Mouse (Mus musculus): ENCODE measurements around the gene Nrcam. TPM values are rescaled to one million over a fixed set of nuclear protein-coding genes. Genes with fewer than 3 reads are reported as not detected.
A peak's percentile ranks its signal among the peaks of the same experiment; 100 is the strongest.
"Not testable (repeated sequence)": the region's sequence is repeated elsewhere in the genome, so short reads cannot be mapped to it uniquely, and the experiment has no call there.

Gene Nrcam
- total RNA-seq (2021): 100 to 1,000 TPM; 509 to 516 TPM

DNA sequence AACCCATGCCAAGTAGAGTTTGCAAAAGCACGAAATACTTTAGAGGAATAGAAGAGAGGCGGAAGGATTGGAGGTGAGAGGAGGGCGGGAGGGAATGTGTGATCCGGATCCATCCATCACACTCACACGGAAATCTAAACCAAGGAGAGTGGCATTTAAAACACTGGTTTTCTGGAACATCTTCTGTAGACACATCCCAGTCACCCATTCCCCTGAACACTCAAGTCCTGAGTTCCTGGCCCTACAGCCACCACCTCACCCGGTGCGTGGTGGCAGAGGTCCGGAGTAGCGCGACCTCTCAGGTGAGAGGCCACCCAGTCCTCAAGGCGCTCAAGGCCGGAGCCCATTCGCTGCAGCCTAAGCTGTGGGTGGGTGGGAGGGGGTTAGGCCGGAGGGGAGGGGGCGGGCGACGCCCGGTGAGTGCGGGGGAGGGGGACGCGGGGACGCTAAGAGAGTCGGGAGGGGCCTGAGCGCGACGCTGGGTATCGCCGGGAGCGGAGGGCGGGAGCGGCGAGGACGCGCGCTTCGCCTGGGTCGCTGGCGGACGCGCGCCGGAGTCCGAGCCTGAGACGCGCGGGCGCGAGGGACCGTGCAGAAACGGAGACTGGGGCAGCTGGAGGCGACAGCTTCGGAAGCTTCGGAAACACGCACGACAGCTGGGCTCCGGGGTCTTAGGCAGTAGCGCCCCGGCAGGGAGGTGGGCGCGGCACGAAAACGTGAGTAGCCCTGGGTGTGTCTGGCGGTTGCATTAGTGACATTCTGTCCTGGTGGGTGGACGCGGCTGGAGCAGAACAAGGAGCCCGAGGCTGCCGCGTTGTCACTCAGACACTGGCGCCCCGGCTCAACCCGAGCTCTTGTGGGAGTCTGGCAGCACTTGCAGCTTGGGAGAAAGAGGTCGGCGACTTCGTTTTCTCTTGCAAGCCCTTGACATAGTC lies at the start of gene Nrcam:
Gene Nrcam (plus strand): TSS at position 505 of the 935 bp plus-strand sequence.
- intact Hi-C loops (cut with DNase I): loop anchor here (5.0 kb wide), 1 partner anchor 109 kb away; no protein-coding TSS in a partner anchor
- peak; percentile 81 to 83 for DNase-seq (ENCODE audit: low spot score in 2 of 2)

DNA sequence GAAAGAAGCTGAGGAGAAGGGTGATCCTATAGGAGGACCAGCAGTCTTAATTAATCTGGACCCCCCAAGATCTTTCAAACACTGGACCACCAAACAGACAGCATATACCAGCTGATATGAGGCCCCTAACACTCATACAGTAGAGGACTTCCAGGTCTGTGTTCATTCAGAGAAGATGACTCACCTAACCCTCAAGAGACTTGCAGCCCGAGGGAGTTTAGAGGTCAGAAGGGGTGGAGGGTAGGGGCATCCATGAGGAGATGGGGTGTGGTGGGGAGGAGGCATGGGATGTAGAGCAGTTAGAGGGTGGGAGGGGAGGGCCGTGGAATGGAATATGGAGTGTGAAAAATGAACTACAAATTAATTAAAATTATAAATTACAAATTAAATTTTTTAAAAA lies 48.5 kb upstream of the Nrcam start:
- DNase-seq (ENCODE audit: low spot score in 2 of 2); intact Hi-C loops (cut with DNase I): not testable (repeated sequence)

GRCm38 (mm10) chr12:44281534-44281933 lies 47.2 kb upstream of the Nrcam start:
- DNase-seq (ENCODE audit: low spot score in 2 of 2): no peak
- intact Hi-C loops (cut with DNase I): no loop called here

DNA sequence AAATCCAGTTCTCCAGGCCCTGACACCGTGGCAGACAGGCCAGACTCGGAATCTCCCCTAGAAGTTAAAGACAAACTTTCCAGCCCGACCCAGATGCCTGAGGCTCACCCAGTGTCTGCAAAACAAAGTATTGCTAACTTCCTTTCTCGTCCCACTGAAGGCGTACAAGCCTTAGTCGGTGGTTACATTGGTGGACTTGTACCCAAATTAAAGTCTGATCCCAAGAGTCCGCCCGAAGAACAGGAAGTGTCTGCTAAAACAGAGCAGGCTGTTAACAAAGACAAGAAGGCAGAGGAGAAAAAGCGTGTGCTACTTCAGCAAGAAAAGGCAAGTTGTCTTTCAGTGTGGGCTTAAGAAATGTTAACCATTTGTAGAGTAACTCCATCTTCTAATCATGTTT lies 45.3 kb upstream of the Nrcam start:
- DNase-seq (ENCODE audit: low spot score in 2 of 2): no peak
- intact Hi-C loops (cut with DNase I): no loop called here

DNA sequence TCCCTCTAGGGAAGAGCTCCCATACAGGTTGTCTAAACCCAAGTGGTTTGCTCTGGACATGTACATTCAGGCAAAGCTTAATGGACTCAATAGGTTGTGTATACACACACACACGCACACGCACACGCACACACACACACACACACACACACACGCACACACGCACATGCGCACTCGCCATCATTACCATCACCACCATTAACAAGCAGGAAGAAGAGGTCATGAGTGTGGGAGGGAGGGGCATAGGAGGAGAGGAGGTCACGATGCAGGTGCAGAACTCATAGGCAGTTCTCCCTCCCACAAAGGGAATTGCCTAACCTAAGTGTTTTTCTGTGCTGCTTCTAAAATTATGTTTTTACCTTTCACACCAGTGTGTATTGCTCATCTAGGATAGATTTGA lies 41.7 kb upstream of the Nrcam start:
- DNase-seq (ENCODE audit: low spot score in 2 of 2): no peak
- intact Hi-C loops (cut with DNase I): no loop called here

GRCm38 (mm10) chr12:44292281-44292680 lies 36.4 kb upstream of the Nrcam start:
- intact Hi-C loops (cut with DNase I): no loop called here
- DNase-seq (ENCODE audit: low spot score in 2 of 2): peak; percentile 41 to 42

- no peak for DNase-seq (ENCODE audit: low spot score in 2 of 2)
- intact Hi-C loops (cut with DNase I): no loop called here
Measured at GRCm38 (mm10) chr12:44300793-44301192, 27.9 kb upstream of the Nrcam start.

- no peak for DNase-seq (ENCODE audit: low spot score in 2 of 2)
- intact Hi-C loops (cut with DNase I): no loop called here
Measured at GRCm38 (mm10) chr12:44304012-44304411, 24.7 kb upstream of the Nrcam start.

GRCm38 (mm10) chr12:44304869-44305268 lies 23.8 kb upstream of the Nrcam start:
- DNase-seq (ENCODE audit: low spot score in 2 of 2): no peak
- intact Hi-C loops (cut with DNase I): no loop called here

DNA sequence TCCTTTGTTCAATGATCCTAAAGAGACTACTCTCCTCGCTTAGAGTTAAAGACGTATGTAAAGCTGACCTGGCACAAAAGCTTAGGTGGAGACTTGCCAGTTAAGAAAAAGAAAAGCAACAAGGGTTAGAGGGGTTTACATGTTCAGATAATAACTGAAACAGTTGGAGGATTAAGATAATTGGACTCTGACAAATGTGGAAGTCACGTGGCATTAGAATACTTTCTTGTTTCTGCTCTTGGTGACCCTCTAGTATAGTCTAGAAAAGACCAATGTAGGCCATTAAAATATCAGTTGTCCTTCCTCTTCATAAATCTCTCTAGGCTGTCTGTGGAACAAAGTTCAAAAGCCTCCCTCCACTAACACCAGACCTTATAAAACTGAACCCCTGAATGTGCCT lies 20.5 kb upstream of the Nrcam start:
- intact Hi-C loops (cut with DNase I): no loop called here
- DNase-seq (ENCODE audit: low spot score in 2 of 2): no peak

DNA sequence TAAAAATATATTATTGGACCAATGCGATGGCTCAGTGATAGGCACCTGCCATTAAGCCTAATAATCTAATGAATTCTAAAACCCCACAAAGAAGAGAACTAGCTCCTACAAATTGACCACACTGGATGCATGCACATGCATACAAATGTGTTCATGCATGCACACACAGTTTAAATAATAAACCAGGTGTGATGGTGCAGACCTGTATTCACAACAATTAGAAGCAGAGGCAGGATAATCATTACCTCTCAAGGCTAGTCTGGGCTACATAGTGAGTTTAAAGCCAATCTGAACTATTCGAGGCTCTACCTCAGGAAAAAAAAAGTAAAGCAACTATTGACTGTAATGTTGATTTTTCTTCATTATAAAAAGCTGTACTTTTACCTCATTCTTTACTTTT lies 13.5 kb upstream of the Nrcam start:
- intact Hi-C loops (cut with DNase I): no loop called here
- DNase-seq (ENCODE audit: low spot score in 2 of 2): no peak

DNA sequence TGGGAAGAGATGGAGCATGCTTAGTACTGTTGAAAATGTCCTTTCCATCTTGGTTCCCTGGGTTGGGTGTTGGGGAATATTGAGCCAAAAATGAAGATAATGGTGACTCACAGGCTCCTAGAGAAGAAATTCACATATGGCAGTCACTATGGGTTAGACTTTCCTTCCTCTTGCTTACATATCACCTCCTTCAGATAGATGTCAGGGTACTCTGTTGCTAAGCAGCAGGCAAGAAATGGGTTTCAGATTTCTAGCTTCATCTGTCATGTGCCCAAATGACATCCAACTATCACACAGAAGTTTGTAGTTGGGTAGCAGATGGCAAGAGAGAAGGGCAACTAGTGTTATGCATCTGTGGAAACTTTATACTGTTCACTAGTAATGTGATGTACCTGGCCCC lies 3.6 kb upstream of the Nrcam start:
- no peak for DNase-seq (ENCODE audit: low spot score in 2 of 2)
- intact Hi-C loops (cut with DNase I): loop anchor here (5.0 kb wide), 1 partner anchor 112 kb away; no protein-coding TSS in a partner anchor

GRCm38 (mm10) chr12:44327452-44327851 lies 1.2 kb upstream of the Nrcam start:
- intact Hi-C loops (cut with DNase I): loop anchor here (1.0 to 5.0 kb wide), 2 partner anchors 110 to 221 kb away; no protein-coding TSS in a partner anchor
- DNase-seq (ENCODE audit: low spot score in 2 of 2): no peak

DNA sequence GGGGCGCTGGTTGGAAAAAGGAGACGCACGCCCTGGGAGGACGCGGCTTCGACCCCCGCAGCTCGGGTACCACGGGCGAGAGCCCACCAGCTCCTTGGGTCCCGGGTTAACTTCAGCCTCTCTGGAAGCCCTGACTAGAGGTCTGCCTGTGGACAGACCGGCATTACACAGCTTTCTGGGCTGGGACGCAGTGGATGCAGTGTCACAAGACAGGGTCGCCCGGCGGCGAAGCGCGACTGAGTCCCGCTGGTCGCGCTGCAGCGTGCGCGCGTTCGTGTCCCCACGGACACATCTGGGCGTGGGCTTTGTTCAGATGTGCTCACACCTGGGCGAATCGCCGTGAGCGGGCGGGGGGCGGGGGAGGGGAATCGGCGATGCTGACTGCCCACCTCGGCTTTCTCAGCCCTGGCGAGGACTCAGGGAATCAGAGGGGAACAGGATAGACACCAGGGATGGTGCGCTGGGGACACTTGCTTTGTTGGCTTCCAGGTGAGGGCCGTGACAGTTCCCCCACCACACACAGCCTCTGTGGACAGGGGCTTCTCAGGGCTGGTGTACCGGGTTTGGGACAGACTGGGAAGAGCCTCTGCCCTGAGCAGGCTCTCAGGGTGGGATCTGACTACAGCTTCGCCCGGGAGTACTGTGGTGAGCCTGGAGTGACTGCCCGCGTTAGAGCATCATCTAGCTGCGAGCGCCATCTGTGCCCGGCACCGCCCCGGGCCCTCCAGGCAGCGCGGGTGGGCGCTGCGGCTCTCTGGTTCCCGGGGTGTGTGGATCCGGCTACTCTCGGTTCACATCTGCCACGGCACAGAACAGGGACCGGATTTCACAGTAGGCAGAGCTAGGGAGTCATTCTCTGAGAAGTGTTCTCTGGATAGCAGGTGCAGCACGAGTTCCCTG lies 881 bp downstream of the Nrcam start:
- intact Hi-C loops (cut with DNase I): loop anchor here (1.0 to 5.0 kb wide), 2 partner anchors 51 to 108 kb away; no protein-coding TSS in a partner anchor
- peak; percentile 75 to 84 for DNase-seq (ENCODE audit: low spot score in 2 of 2)

GRCm38 (mm10) chr12:44330216-44330719 lies 1.6 kb downstream of the Nrcam start:
- DNase-seq (ENCODE audit: low spot score in 2 of 2): peak in 1 of 2 experiments; percentile 29
- intact Hi-C loops (cut with DNase I): loop anchor here (1.0 kb wide), 1 partner anchor 50 kb away; no protein-coding TSS in a partner anchor

DNA sequence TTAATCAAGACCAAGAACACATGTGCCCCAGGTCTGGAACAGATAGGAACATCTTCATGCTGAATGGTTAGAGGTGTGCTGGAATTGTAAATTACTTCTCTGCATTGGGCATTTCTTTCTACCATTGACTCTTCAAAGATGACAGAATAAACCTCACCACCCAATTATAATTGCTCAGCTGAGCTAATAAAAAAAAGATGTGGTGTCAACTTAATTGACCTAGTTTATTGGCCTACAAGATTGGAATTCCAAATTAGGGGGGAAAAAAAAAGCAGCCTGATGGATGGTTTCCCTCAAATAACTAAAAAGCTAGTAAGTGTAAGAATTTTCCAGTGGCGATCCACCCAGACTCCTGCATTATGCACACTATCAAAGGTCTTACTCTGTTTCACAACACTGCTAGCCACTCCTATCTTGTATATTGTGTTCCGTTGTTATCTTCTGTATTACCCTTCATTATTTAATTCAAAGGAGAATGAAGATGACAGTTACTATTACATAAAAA lies 8.5 kb downstream of the Nrcam start:
- DNase-seq (ENCODE audit: low spot score in 2 of 2): no peak
- intact Hi-C loops (cut with DNase I): no loop called here

- intact Hi-C loops (cut with DNase I): no loop called here
- DNase-seq (ENCODE audit: low spot score in 2 of 2): no peak
Measured at GRCm38 (mm10) chr12:44338195-44338622, 9.5 kb downstream of the Nrcam start.

GRCm38 (mm10) chr12:44344075-44344474 lies 15.4 kb downstream of the Nrcam start:
- intact Hi-C loops (cut with DNase I): no loop called here
- no peak for DNase-seq (ENCODE audit: low spot score in 2 of 2)

DNA sequence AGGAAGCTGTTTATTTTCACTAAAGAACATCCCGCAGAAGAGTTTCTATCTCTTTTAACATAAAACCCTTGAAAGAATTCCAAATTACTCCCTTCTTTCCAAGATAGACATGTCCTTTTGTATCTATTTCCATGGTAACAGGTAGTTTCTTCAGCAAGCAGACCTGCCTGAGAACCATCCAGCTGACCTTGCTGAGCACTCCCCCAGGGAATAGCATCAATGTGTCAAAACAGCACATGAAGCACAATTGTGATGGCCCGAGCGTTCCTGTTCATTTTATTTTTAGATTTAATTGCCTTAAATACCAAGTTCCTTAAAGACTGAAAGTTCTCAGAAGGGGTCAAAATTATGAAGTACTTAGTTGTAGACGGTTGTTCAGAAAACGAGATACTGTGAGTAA lies 16.6 kb downstream of the Nrcam start:
- DNase-seq (ENCODE audit: low spot score in 2 of 2): no peak
- intact Hi-C loops (cut with DNase I): no loop called here

GRCm38 (mm10) chr12:44346143-44346542 lies 17.5 kb downstream of the Nrcam start:
- intact Hi-C loops (cut with DNase I): no loop called here
- DNase-seq (ENCODE audit: low spot score in 2 of 2): no peak

All from left cerebral cortex, postnatal 36 days (tissue).